Mouse (Mus musculus): Measurements from ENCODE around the gene Akr1c14.
"Not testable (repeated sequence)": the region's sequence is repeated elsewhere in the genome, so short reads cannot be mapped to it uniquely, and the experiment has no call there.

DNA sequence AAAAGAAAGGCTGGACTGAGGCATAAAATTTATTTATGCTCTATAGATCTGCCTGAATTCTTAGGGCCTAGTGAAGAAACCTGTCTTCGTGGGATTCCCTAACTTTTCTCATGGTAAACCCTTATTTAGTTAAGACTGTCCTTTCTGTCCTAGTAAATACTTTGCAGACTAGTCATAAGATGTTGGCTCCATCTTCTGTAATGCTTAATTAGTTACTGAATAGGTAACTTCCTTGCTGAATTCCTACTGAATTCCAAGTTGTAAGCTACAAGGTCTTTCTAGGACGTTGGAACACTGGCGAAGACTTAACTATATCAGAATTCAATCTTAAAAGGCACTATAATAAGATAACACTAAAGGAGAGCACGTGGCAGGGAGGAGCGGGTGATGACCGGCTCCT, 75.7 kb downstream of the Akr1c14 start:
- not testable (repeated sequence) for TF ChIP-seq CTCF (conservative IDR thresholded peaks at IDR 0.05; ENCODE audit: low read length); POU5F1 (IDR thresholded peaks at IDR 0.05; ENCODE audit: borderline replicate concordance, low read length); NANOG (IDR thresholded peaks at IDR 0.05; ENCODE audit: borderline replicate concordance, low read length)
